Comparison of ENCODE assay signal across 19 mouse cellular contexts in the genomic region with DNA sequence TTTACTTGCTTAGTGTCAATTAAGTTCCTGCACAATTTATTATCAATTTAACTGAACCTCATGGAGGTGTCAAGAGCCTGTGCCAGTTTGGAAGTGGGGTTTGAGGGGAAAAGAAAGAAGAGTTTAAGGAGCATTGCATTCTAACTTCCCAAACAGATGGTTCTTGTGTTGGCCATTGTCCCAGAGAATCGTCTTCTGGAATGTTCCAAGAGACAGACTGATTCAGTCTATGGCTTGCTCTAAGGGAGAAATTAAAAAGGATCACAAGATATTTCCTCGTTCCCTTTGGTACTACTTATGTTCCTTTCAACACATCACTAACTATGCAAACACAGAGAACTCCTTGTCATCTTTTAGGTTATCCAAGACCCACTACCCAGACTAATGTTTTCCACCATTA.
DNase-seq lines count a peak whose midpoint lies in the region.
"Had no signal": no experiment of that assay in that cellular context is flagged by ENCODE, and none has a peak within 500 bp of the region (broad histone marks: within the 10 kb centered on the region; RNA-seq: fewer than 3 reads in every experiment).

No protein-coding gene starts in this region.

- peak; percentile 5 to 17 for DNase-seq in cerebellum, postnatal 10 days
- DNase-seq in cerebellum, postnatal 25 days: no peak
- DNase-seq in layer of hippocampus, adult 11-12 months (ENCODE audit: low spot score): peak; percentile 13
- no peak for DNase-seq in layer of hippocampus, postnatal 36 days
- peak; percentile 40 for DNase-seq in brain, embryonic 18.5 days (ENCODE audit: low read depth, low spot score)
- DNase-seq in telencephalon, adult 2 months (ENCODE audit: low read depth, low spot score): peak; percentile 19
- DNase-seq in lung, postnatal 36 days: no peak
- DNase-seq: adrenal gland, adult 2 months; adrenal gland, postnatal 36 days; cerebellum, adult 11-12 months; cerebellum, adult 9-11 months; gastrocnemius, postnatal 25 days; heart, adult 18-20 months; heart, postnatal 4 days; kidney, postnatal 4 days; liver, embryonic 13.5 days; lung, adult 18-20 months; lung, postnatal 10 days; thymus, postnatal 14 days had no signal

Comparison
In these comparisons a context has a peak if more than half of its experiments do, and no peak if none do; other contexts are left out.
1. DNase-seq: peak in cerebellum, postnatal 10 days (2 of 2), layer of hippocampus, adult 11-12 months (single experiment), brain, embryonic 18.5 days (single experiment) and telencephalon, adult 2 months (single experiment); none in cerebellum, postnatal 25 days (0 of 2), layer of hippocampus, postnatal 36 days (0 of 2) and lung, postnatal 36 days (single experiment).